Mouse (Mus musculus): ENCODE data around the gene Ccdc73.
"Not testable (repeated sequence)": the region's sequence is repeated elsewhere in the genome, so short reads cannot be mapped to it uniquely, and the experiment has no call there.

The Ccdc73 gene

DNA sequence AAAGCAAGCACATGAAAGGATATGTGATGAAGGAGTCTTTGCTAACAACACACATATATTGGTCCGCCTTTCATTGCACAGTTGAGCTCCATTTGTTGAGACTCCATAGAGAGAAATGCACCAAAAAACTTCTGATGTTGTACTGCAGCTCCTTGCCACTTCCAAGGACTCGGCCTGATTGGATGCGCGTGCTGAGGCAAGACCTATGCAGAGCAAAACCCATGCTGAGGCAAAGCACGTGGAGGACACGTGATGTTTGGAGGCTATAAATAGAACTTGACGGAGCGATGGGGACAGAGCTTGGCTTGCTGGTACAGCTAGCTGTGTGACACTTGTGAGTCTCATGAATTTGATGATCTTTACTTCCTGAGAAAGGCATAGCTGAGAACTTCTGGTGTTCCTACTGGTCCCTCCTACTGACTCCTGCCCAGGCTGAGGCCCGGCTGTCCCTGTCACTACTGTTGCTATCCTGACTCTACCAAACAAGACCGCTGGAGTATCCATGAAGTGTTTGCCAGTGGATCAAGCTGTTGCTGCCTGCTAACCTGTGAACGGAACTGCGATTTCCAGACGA is at the start of gene Ccdc73:
Gene Ccdc73, plus strand, starts transcription at position 524 of the 574 bp plus-strand sequence.
- DNase-seq (ENCODE audit: low spot score in 2 of 2): no peak

- not testable (repeated sequence) for DNase-seq (ENCODE audit: low spot score in 2 of 2)
These were observed 48.8 kb upstream of the Ccdc73 start for GRCm38 (mm10) chr2:104818763-104819162.

GRCm38 (mm10) chr2:104826191-104826590 is 41.4 kb upstream of the Ccdc73 start:
- DNase-seq (ENCODE audit: low spot score in 2 of 2): no peak

DNA sequence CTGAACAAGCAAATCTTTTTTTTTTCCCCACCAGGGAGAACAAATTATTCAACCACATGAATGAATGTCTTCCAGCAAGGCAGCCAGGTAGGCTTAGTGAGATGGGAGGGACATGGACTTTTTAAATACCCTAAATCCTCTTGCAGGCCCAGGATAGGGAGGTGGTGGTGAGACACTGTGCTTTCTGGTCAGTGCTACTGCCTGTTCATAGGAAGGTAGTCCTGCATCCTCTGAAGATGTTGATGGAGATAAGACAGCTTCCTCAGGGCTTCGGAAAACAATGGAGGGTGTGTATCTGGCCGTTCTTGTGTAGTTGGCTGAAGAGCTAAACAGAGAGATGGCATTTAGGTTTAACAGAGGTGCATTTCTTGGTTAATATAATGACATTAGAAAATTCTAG is 35.1 kb upstream of the Ccdc73 start:
- no peak for DNase-seq (ENCODE audit: low spot score in 2 of 2)

DNA sequence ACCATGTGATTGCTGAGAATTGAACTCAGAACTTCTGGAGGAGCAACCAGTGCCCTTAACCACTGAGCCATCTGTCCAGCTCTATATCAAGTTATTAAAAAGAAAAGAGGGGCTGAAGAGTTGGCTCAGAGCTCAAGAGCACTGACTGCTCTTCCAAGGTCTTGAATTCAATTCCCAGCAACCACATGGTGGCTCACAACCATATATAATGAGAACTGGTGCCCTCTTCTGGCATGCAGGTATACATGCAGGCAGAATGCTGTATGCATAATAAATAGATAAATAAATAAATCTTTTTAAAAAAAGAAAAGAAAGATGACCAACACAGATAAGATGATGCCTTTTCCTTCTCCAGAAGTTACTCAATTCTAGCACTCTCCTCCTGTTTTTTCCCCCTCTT is 26.6 kb upstream of the Ccdc73 start:
- no peak for DNase-seq (ENCODE audit: low spot score in 2 of 2)

DNA sequence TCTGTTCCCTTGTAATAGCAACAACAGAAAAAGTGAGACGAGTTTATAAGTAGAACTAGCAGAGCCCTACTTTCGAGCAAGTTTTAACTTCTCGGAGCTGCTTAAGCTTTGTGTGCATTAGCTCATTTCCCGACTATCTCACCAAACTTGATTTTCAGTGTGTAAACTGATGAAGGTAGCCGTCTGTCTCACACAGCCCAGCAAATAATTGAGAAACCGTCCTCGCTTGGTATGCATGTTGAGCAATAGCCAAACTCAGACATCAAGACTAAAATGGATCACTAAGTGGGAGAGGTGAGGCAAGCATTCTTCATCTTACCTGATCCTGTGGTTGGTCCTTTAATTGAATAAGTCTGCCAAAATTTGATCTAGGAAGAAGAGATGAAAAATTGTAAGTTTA is 25.9 kb upstream of the Ccdc73 start:
- DNase-seq (ENCODE audit: low spot score in 2 of 2): no peak

DNA sequence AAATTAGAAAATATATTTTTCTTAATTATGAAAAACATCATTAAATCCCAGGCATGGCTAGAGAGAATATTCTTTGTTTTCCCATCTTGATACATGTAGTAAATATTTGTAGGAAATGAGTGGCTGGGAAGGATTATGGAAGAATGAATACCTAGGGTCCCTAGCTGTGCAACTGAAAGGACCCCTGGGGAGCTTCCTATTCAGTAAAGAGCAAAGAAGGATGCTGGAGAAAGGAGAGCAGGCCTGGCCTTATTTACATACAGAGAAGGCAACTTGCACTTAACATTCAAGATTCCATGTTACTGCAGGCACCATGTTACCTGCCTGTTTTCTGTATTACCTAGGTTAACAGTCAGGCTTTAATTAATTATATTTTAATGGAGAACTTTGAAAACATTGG is 25.0 kb upstream of the Ccdc73 start:
- no peak for DNase-seq (ENCODE audit: low spot score in 2 of 2)

DNA sequence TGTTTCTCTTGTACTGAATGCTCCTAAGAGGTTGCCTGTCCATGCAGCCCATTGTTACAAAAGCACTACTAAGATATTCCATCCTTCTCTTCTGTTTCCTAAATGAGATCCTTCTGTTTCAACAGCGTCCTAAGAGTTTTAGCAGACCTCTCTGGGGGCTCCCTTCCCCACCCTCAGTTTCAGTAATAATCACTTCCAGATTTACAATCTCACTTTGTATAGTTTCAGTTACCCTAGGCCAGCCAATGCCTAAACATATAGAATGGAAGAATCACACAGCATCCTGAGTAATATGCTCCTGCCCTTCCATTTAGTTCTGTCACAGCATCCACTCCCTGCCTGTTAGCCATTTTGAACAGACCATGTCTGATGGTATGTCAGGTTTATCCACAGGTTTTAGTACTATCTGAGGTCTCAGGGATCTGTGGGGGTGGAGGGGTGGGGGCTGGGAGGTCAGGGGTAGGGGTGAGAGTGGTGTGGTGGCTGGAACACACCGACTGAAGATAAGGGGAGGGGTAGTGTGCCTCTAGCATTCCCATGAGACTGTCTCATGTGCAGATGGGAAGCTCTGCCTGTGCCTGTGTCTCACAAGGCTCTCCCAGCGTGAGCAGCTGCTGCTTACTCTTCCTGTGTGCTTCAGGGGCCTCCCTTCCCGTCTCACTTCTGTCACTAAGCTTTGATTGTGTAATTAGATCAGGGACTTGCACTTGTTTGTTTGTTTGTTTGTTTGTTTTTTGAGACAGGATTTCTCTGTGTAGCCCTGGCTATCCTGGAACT is 20.8 kb upstream of the Ccdc73 start:
- no peak for DNase-seq (ENCODE audit: low spot score in 2 of 2)

- DNase-seq (ENCODE audit: low spot score in 2 of 2): no peak
These were observed 20.0 kb upstream of the Ccdc73 start for GRCm38 (mm10) chr2:104847645-104848044.

DNA sequence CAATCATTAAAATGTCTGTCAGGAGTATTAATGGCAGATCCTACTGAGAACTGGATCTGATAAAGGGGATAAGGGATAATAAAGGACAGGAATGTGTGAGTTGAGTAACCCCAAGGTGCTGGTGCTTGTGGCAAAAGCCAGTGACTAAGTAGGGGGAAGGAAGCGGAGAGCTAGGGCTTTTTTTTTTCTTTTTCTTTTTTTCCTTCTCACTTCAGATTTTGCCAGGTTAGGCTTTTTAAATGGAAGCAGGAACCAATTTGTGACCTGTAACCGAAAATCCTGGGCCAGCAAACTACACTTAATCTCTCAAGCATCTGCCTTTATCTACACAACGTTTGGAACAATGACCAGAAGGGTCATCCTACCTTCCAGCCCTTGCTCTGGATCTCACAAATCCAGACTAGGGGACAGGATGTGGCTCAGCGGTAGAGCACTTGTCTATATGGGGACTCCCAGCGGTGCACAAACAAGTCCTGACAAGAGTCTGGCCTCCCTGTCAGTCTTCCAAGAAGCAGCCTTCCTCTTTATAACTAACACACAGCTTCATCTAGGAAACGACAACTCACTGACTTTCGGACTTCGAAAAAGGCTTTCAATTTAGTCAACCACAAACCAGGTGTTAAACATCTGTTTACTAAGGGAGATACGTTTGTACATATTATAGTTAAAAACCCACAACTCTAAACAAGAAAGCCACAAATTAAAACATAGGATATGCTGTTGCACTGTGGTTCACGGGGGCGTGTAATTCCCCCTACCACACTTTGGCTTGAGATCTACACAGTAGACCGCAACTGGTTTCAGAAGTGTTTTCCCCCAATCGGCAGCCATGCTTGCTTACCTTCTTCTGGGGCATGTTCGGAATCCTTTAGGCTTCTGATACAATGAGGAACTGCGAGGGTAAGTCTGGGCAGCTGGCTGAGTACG is 19.1 kb upstream of the Ccdc73 start:
- DNase-seq (ENCODE audit: low spot score in 2 of 2): no peak

DNA sequence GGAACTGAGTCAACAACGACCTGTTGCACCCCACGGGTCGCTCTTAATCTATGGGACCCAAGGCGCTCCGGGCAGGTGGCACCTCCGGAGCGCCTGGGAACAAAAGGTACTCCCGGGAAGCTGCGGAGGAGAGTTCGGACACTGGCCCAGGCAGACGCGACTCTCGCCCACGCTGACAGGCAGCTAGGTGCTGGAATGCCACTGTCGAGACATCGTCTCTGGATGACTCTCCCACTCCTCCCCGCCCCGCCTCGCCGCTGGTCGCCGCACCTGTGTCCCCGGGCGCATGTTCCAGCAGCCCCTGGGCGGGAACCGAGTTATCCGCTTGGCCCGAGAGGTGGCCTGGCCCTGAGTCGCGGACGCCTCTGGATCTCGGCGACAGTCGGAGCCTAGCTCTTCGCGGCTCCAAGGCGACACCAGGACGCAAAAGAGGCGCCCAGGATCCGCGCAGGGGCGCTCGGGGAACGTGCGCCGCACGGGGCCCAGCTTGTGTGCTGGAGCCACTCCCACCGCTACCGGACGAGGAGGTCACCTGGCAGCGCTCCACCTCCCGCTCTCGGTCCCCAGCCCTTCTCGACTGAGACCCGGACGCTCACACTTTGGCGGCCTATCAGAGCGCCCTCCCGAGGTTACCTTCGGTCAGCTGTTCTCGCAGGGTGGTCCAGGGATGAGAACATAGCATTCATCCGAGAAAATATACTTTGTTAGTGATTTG is 18.2 kb upstream of the Ccdc73 start, which contains the start of gene Prrg4:
Gene Prrg4, minus strand, starts transcription at position 601 of the 715 bp plus-strand sequence.
- DNase-seq (ENCODE audit: low spot score in 2 of 2): peak; percentile 9 to 22

DNA sequence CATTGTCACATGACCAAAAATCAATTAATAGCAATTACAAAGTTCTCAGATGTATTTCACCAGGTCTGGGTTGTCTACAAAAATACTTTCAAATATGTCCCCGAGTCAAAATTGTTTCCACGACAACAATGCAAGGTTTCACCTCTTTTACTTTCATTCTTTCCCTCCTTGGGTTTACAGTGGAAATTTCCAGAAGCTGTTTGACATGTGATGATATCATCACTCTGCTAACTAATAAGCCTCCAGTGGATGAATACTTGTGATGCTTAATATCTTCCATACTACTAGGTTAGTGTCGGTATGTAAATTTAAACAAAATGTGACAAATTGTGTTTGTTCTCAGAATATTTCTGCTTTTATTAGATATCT is 17.6 kb upstream of the Ccdc73 start:
- DNase-seq (ENCODE audit: low spot score in 2 of 2): no peak

GRCm38 (mm10) chr2:104851686-104852085 is 15.9 kb upstream of the Ccdc73 start:
- no peak for DNase-seq (ENCODE audit: low spot score in 2 of 2)

- no peak for DNase-seq (ENCODE audit: low spot score in 2 of 2)
These were observed 15.1 kb upstream of the Ccdc73 start for GRCm38 (mm10) chr2:104852546-104852945.

- DNase-seq (ENCODE audit: low spot score in 2 of 2): no peak
These were observed 12.8 kb upstream of the Ccdc73 start for GRCm38 (mm10) chr2:104854836-104855235.

GRCm38 (mm10) chr2:104855732-104856131 is 11.9 kb upstream of the Ccdc73 start:
- no peak for DNase-seq (ENCODE audit: low spot score in 2 of 2)

- no peak for DNase-seq (ENCODE audit: low spot score in 2 of 2)
These were observed 11.4 kb upstream of the Ccdc73 start for GRCm38 (mm10) chr2:104856218-104856617.

DNA sequence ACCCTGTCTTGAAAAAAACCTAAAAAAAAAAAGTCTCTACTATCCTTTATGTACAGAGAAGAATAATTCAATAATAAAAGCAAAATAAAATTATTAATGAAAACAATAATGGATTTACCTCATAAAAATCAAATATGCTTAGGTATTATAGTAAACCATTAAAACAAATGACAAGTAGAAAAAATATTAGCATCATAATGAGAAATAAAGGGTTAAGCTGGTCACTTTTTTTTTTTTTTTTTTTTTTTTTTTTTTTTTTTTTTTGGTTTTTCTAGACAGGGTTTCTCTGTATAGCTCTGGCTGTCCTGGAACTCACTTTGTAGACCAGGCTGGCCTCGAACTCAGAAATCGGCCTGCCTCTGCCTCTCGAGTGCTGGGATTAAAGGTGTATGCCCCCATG is 9.5 kb upstream of the Ccdc73 start:
- DNase-seq (ENCODE audit: low spot score in 2 of 2): not testable (repeated sequence)

DNA sequence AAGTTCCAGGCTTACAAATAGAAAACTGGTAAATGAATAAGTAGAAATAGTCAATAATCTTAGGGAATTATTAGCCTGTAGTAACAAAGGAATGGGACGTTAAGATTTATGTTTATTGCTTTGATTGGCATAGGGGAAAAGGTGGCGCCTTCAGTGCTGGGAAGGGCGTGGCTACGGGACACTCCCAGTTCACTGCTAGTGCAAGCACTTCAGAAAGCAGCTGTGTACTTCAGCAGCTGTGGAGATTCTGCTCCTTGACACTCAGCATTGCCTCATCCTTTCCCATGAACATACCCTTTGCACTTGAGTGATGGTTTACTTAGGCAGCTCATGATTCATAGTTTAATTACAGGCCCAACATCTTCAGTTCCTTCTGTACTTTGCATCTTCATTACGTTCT is 8.5 kb upstream of the Ccdc73 start:
- DNase-seq (ENCODE audit: low spot score in 2 of 2): no peak

DNA sequence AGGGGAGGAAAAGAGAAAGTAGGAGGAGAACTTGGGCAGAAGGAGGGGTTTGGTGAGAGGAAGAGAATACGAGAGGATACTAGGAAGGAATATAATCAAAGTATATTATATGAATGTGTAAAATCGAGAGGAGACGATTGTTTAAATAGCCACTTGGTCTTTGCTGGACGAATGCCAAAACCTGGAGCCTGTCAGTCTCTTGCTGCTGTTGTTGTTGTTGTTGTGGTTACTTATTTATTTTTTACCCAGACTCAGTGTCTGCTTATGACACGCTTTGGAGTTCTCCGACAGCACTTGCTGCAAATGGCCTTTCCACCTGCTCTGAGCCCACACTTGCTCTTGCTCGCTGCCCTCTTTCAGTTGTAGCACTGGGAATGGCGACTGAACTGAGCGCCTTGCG is 7.2 kb upstream of the Ccdc73 start:
- no peak for DNase-seq (ENCODE audit: low spot score in 2 of 2)

DNA sequence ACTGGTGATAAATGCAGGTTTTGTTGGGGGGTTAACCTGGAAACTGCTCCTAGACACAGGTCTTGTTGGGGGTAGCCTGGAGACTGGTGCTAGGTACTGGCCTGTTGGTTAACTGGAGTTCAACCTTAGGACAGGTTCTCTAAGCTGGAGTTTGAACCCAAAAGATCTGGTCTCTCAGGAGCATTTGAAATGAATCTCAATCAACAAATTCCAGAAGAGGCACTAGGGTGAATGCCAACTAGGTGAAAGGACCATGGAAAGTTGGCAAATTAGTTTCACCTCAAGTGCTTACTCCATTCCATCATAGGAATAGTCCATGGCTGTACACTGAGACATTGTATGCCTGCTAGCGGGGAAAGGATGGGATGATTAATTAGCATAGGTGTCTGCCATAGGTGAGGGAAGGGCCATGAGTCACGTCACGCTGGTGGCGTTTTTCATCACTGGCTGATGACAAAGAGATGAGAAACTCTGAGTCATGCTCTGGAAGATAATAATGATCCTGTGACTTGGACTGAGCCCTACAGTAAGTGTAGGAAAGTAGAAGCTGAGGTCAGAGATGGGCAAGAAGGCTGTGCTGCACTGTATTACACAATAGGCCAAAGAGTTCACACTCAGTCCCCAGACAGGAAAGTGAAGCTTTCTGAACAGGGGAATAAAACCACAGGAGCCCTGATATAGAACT is 3.3 kb upstream of the Ccdc73 start:
- DNase-seq (ENCODE audit: low spot score in 2 of 2): no peak
